Mouse (Mus musculus): ENCODE results near the gene Tnfrsf19. TPM values are rescaled to one million over a fixed set of nuclear protein-coding genes. Genes with fewer than 3 reads are reported as not detected.

Gene Tnfrsf19
- polyA plus RNA-seq, 1 experiment: 19.2 TPM

DNA sequence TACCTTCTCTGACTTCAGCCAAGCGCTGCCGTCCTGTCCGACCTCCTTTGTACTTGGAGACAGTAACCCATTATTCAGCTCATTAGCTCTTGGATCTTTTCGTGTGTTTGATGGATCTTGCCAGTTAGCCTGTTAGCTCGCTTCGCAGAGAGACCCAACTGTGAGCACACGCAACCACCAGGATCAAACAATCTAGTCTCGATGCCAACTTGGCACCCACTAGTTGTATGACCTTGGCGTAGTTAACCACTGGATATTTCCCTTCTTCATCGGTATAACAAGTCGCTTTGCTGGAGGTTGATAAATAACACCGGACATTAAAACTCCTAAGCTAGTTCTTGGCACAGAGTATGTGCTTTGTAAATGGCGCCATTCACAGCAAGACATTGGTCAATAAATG is 6.1 kb downstream of the Tnfrsf19 start:
- Histone ChIP-seq H3K4me1 (ENCODE audit: control insufficient read depth, insufficient read depth, low read length) (0 out of 2 replicates have a peak, but pooled peaks cover 3% of the 10 kb centered on the region), H3K27ac (ENCODE audit: insufficient read depth, low read length) (no peak overlapping the region), H3K27me3 (ENCODE audit: control insufficient read depth, insufficient read depth, low read length) (no peaks in the 10 kb centered on the region; the same call in 1 of the 2 replicates), H3K4me3 (replicated peaks; ENCODE audit: insufficient read depth, low read depth, low read length) (no peak overlapping the region)
- DNase-seq: no peak
- no peak for TF ChIP-seq POLR2A (IDR thresholded peaks at IDR 0.05; ENCODE audit: borderline replicate concordance, insufficient read depth, low read length)
- TF ChIP-seq CTCF (IDR thresholded peaks at IDR 0.05; ENCODE audit: borderline replicate concordance, insufficient read depth, low read depth, low read length): no peak
- 27% methylated on average over 13 of the region's 13 CpGs for WGBS

DNA sequence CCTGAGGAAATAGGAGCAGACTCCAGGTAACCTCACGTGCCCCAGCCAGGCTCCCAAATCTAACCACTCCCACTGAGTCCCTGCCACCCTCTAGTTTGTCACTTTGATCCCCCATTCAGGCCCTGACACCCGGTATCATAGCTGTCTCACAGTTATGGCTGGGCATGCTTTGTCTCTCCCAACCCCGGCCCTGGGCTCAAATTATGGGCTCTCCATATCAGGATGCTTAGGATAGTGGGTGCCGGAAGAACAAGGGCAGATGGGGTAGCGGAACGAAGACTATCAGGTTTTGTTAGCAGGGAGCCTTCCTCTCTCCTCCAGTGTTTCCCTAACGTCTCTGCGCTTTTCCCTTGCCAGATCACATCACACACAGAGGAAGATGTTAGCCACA is 8.2 kb downstream of the Tnfrsf19 start:
- TF ChIP-seq POLR2A (IDR thresholded peaks at IDR 0.05; ENCODE audit: borderline replicate concordance, insufficient read depth, low read length) (no peak), CTCF (IDR thresholded peaks at IDR 0.05; ENCODE audit: borderline replicate concordance, insufficient read depth, low read depth, low read length) (no peak)
- H3K27ac ChIP-seq (ENCODE audit: insufficient read depth, low read length): no peak overlapping the region
- WGBS: 58% methylated on average over 8 of the region's 8 CpGs

DNA sequence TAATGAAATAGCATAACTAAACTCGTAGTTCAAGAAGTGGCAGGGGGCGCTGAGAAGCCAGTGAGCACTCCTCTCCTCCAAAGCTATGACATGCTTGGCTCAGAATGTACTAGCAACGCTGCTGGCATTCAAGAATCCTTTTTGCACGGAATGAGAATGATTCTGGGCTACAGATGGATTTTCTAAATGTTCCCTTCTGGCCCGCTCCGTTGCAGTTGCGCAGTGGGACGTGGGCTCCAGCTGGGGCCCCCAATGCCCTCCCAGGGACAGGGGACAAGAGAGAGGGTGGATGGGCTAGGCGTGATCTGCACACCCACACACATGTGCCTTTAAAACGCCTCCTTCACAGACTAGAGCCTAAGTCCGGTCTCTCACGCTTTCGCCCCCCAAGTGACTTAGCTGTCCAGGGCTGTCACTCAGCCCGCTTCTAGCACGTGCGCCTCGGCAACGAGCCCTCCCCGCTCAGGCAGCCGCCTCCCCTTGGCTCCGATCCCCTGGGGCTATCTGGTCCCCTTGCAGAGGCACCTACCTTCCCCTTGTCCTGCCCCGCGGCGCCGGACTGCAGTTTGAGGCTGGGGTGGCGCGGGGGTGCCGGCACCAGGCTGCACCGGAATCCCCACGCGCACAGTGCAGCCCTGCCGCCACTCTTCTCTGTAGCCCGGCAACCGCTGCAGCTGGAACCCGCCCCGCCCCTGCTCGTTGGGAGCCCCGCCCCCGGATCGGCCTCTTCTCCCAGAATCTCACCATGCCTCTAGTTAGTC is 8.8 kb downstream of the Tnfrsf19 start:
- no peak for TF ChIP-seq POLR2A (IDR thresholded peaks at IDR 0.05; ENCODE audit: borderline replicate concordance, insufficient read depth, low read length)
- no peak for TF ChIP-seq CTCF (IDR thresholded peaks at IDR 0.05; ENCODE audit: borderline replicate concordance, insufficient read depth, low read depth, low read length)
- Histone ChIP-seq H3K4me3 (replicated peaks; ENCODE audit: insufficient read depth, low read depth, low read length) (peak overlapping the region; percentile 53), H3K27ac (ENCODE audit: insufficient read depth, low read length) (no peak overlapping the region), H3K27me3 (ENCODE audit: control insufficient read depth, insufficient read depth, low read length) (no peaks in the 10 kb centered on the region; the same call in 1 of the 2 replicates), H3K4me1 (ENCODE audit: control insufficient read depth, insufficient read depth, low read length) (0 out of 2 replicates have a peak, but pooled peaks cover 3% of the 10 kb centered on the region)
- DNase-seq: peak; percentile 17 to 31
- 1% methylated on average over 40 of the region's 40 CpGs for WGBS

More for the DNA sequence above, 8.2 kb downstream of the Tnfrsf19 start:
- no peak overlapping the region for H3K4me3 ChIP-seq (replicated peaks; ENCODE audit: insufficient read depth, low read depth, low read length)
- no peak for DNase-seq
- H3K4me1 ChIP-seq (ENCODE audit: control insufficient read depth, insufficient read depth, low read length): 0 out of 2 replicates have a peak, but pooled peaks cover 3% of the 10 kb centered on the region
- H3K27me3 ChIP-seq (ENCODE audit: control insufficient read depth, insufficient read depth, low read length): no peaks in the 10 kb centered on the region; the same call in 1 of the 2 replicates

DNA sequence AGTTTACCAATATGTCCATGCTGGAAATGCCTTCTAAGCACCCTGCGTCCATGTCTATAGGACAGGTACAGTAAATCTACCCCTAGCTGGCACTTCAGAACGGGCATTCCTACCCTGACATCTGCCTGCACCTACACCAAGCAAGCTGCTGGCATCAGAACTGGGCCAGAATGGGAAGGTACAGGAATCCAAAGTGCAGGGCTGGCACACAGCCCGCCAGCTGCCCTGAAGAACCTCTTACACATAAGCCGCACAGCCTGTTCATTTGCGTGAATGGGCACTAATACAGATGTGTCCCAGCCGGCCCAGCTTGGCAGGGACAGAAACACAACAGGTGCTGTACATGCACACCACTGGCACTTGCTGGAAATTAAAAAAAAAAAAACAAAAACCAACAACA is 15.9 kb downstream of the Tnfrsf19 start:
- DNase-seq: peak in 1 of 2 experiments; percentile 24
- H3K27me3 ChIP-seq (ENCODE audit: control insufficient read depth, insufficient read depth, low read length): no peaks in the 10 kb centered on the region
- no peak overlapping the region for H3K27ac ChIP-seq (ENCODE audit: insufficient read depth, low read length)
- TF ChIP-seq CTCF (IDR thresholded peaks at IDR 0.05; ENCODE audit: borderline replicate concordance, insufficient read depth, low read depth, low read length) (no peak), POLR2A (IDR thresholded peaks at IDR 0.05; ENCODE audit: borderline replicate concordance, insufficient read depth, low read length) (no peak)
- H3K4me3 ChIP-seq (replicated peaks; ENCODE audit: insufficient read depth, low read depth, low read length): no peak overlapping the region
- no peaks in the 10 kb centered on the region for H3K4me1 ChIP-seq (ENCODE audit: control insufficient read depth, insufficient read depth, low read length)
- WGBS: 74% methylated on average over 6 of the region's 6 CpGs

DNA sequence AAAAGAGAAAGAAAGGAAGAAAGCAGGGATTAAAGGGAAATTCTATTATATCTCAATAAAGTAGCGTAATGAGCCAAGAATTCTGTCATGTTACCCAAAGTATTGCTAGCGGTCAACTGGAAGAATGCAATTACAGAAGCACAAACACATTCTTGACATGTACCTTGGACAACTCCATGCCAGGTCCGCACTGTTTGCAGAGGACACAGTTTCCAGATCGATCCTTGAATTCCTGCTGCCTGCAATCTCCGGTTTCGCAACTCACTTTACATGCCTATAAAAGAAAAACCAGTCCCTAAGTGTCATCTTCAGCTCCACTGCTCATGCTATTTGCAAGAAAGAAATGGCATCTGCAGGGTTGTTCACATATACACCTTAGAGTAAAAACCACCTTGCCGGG is 22.3 kb downstream of the Tnfrsf19 start:
- no peaks in the 10 kb centered on the region for H3K27me3 ChIP-seq (ENCODE audit: control insufficient read depth, insufficient read depth, low read length)
- H3K4me1 ChIP-seq (ENCODE audit: control insufficient read depth, insufficient read depth, low read length): no peaks in the 10 kb centered on the region
- TF ChIP-seq CTCF (IDR thresholded peaks at IDR 0.05; ENCODE audit: borderline replicate concordance, insufficient read depth, low read depth, low read length): no peak
- TF ChIP-seq POLR2A (IDR thresholded peaks at IDR 0.05; ENCODE audit: borderline replicate concordance, insufficient read depth, low read length): no peak
- no peak for DNase-seq
- no peak overlapping the region for H3K27ac ChIP-seq (ENCODE audit: insufficient read depth, low read length)
- no peak overlapping the region for H3K4me3 ChIP-seq (replicated peaks; ENCODE audit: insufficient read depth, low read depth, low read length)
- WGBS: 89% methylated on average over 7 of the region's 7 CpGs

DNA sequence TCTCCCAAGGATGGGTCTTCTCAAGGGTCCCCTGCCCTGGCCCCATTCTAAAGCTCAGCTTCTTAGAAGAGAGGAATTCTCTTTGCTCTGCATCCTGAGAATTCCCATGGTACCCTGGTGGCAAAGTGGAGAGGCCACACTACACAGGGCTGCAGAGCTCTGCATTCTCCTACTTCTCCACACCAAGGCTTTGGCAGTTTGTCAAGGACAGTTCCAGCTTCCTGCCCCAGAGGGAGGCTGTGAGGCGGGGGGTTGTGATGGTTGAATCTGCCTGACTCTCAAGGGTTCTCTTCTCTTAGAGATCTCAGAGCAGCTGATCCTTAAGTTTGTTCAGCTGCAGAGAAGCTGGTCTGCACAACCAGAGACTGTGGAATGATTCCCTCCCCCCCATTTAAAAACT is 23.9 kb downstream of the Tnfrsf19 start:
- TF ChIP-seq POLR2A (IDR thresholded peaks at IDR 0.05; ENCODE audit: borderline replicate concordance, insufficient read depth, low read length) (no peak), CTCF (IDR thresholded peaks at IDR 0.05; ENCODE audit: borderline replicate concordance, insufficient read depth, low read depth, low read length) (no peak)
- no peak overlapping the region for H3K4me3 ChIP-seq (replicated peaks; ENCODE audit: insufficient read depth, low read depth, low read length)
- WGBS: 56% methylated on average over 1 of the region's 1 CpGs
- no peaks in the 10 kb centered on the region for H3K27me3 ChIP-seq (ENCODE audit: control insufficient read depth, insufficient read depth, low read length)
- peaks cover under 1% of the 10 kb centered on the region for H3K4me1 ChIP-seq (ENCODE audit: control insufficient read depth, insufficient read depth, low read length)
- no peak overlapping the region for H3K27ac ChIP-seq (ENCODE audit: insufficient read depth, low read length)
- no peak for DNase-seq

DNA sequence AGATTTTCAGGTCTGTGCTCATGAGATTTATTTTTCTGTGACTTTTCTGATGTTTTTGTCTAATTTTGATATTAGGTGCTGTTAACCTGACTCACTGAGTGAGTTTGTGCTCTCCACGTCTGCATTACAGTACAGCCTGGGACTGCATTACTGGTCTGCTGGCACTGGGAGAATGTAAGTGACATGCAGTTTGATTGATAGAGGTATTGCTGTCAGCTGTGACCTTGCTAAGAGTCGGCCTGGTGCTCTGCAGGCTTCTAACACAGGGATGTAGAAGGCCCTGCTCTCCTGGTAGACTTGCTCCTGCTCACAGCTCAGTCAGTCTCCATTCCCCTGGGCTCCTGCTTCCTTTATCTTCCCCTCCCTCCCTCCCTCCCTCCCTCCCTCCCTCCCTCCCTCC is 25.3 kb downstream of the Tnfrsf19 start:
- 80% methylated on average over 2 of the region's 2 CpGs for WGBS
- H3K27ac ChIP-seq (ENCODE audit: insufficient read depth, low read length): no peak overlapping the region
- peaks cover 6% of the 10 kb centered on the region for H3K4me1 ChIP-seq (ENCODE audit: control insufficient read depth, insufficient read depth, low read length)
- no peak overlapping the region for H3K4me3 ChIP-seq (replicated peaks; ENCODE audit: insufficient read depth, low read depth, low read length)
- TF ChIP-seq POLR2A (IDR thresholded peaks at IDR 0.05; ENCODE audit: borderline replicate concordance, insufficient read depth, low read length) (no peak), CTCF (IDR thresholded peaks at IDR 0.05; ENCODE audit: borderline replicate concordance, insufficient read depth, low read depth, low read length) (no peak)
- H3K27me3 ChIP-seq (ENCODE audit: control insufficient read depth, insufficient read depth, low read length): no peaks in the 10 kb centered on the region
- no peak for DNase-seq

DNA sequence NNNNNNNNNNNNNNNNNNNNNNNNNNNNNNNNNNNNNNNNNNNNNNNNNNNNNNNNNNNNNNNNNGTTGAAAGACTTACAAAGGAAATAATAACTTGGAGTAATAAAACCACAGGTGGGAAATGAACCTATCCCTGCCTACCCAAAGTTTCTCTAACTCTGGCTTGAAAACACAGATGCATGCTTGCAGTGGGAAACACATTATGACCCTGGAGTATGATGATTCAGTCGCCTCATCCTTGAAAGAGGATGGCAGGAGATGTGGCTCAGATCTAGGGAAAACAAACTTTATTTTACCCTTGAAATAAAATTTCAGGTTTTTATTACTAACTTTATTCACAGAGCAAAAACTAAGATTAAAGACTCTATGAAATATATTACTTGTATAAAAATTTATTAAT is 26.4 kb downstream of the Tnfrsf19 start:
- no peak for DNase-seq
- 96% methylated on average over 1 of the region's 1 CpGs for WGBS
- Histone ChIP-seq H3K4me1 (ENCODE audit: control insufficient read depth, insufficient read depth, low read length) (peaks cover 6% of the 10 kb centered on the region), H3K4me3 (replicated peaks; ENCODE audit: insufficient read depth, low read depth, low read length) (no peak overlapping the region), H3K27ac (ENCODE audit: insufficient read depth, low read length) (no peak overlapping the region), H3K27me3 (ENCODE audit: control insufficient read depth, insufficient read depth, low read length) (no peaks in the 10 kb centered on the region)
- TF ChIP-seq POLR2A (IDR thresholded peaks at IDR 0.05; ENCODE audit: borderline replicate concordance, insufficient read depth, low read length): no peak
- no peak for TF ChIP-seq CTCF (IDR thresholded peaks at IDR 0.05; ENCODE audit: borderline replicate concordance, insufficient read depth, low read depth, low read length)
